Mouse (Mus musculus) megakaryocyte, embryonic 14.5 days (primary cell): ENCODE data around the gene Zfp148. TPM values are rescaled to one million over a fixed set of nuclear protein-coding genes. Genes with fewer than 3 reads are reported as not detected.
A peak's percentile ranks its signal among the peaks of the same experiment; 100 is the strongest.

Source experiments
- H3K27me3 ChIP-seq: replicated peaks from 2 replicates; pipeline ENCODE3; 2012; ENCODE audit warnings: inconsistent platforms
- H3K36me3 ChIP-seq: replicated peaks from 2 replicates; pipeline ENCODE3; 2012; ENCODE audit warnings: low read length, inconsistent platforms, mixed read lengths
- H3K4me1 ChIP-seq: 2 replicates; pipeline ENCODE4 v1.6.1; 2012; ENCODE audit warnings: inconsistent platforms
- H3K4me3 ChIP-seq: replicated peaks from 2 replicates; pipeline ENCODE3; 2012; ENCODE audit warnings: moderate library complexity, mild to moderate bottlenecking, inconsistent platforms
- H3K9me3 ChIP-seq: 2 replicates; pipeline ENCODE4 v1.6.1; 2012; ENCODE audit warnings: inconsistent platforms
- FLI1 ChIP-seq: IDR thresholded peaks from 2 replicates; pipeline ENCODE4 v1.6.1; 2012; ENCODE audit warnings: low read length, inconsistent platforms, mixed read lengths
- GATA1 ChIP-seq: IDR thresholded peaks from 3 replicates; pipeline ENCODE4 v1.6.1; 2012; ENCODE audit warnings: mixed read lengths, low read length, inconsistent platforms, borderline replicate concordance
- polyA plus RNA-seq: library from polyadenylated mRNA; stranded (reverse); fragments of >175 nt; gene quantifications from 2 replicates; pipeline ENCODE4 v1.2.3, GENCODE M21; 2012; ENCODE audit warnings: low replicate concordance; ENCODE audit not compliant: insufficient read depth

The Zfp148 gene
- polyA plus RNA-seq, 1 experiment: 0.32 TPM

GRCm38 (mm10) chr16:33454306-33454705, 73.7 kb downstream of the Zfp148 start:
- Histone ChIP-seq H3K9me3 (no peaks in the 10 kb centered on the region), H3K36me3 (peaks cover 47% of the 10 kb centered on the region), H3K27me3 (no peaks in the 10 kb centered on the region), H3K4me1 (peaks cover 30% of the 10 kb centered on the region), H3K4me3 (no peak overlapping the region)
- TF ChIP-seq GATA1 (no peak), FLI1 (no peak)

DNA sequence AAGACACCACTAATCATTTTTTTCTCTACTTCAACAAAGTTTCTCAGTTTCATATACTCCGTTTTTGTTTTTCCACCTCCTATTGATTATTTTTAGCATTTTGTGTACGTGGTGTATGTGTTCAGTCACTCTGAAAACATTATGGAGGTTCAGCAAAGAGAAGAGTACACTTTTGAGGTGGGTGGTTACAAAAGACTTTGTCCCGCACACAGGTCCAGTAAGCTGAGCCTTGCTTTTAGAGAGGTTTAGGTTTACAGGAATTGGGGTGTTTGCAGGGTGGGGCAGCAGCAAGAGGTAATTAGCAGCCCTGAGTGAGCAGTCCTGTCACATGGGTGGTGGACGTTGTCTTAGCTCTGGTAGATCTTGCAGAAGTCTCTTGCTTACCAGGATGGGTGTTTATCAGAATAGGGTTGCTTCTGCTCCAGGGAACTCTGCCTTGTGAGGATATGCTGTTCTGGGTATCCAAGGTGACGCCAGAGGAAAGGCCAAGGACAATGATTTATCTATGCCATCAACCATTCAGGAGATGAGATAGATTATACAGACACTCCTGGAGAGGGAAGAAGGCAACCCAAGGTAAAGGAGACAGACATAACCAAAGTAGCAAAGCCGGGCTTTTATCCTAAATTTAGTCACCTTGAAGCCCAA, 74.8 kb downstream of the Zfp148 start:
- H3K36me3 ChIP-seq: peaks cover 50% of the 10 kb centered on the region
- H3K4me3 ChIP-seq: no peak overlapping the region
- no peaks in the 10 kb centered on the region for H3K9me3 ChIP-seq
- H3K27me3 ChIP-seq: no peaks in the 10 kb centered on the region
- TF ChIP-seq FLI1 (no peak), GATA1 (no peak)
- H3K4me1 ChIP-seq: peaks cover 23% of the 10 kb centered on the region

GRCm38 (mm10) chr16:33459101-33459500, 78.5 kb downstream of the Zfp148 start:
- H3K27me3 ChIP-seq: no peaks in the 10 kb centered on the region
- peaks cover 73% of the 10 kb centered on the region for H3K36me3 ChIP-seq
- TF ChIP-seq FLI1 (no peak), GATA1 (no peak)
- H3K4me3 ChIP-seq: no peak overlapping the region
- H3K9me3 ChIP-seq: no peaks in the 10 kb centered on the region
- peaks cover 17% of the 10 kb centered on the region for H3K4me1 ChIP-seq

DNA sequence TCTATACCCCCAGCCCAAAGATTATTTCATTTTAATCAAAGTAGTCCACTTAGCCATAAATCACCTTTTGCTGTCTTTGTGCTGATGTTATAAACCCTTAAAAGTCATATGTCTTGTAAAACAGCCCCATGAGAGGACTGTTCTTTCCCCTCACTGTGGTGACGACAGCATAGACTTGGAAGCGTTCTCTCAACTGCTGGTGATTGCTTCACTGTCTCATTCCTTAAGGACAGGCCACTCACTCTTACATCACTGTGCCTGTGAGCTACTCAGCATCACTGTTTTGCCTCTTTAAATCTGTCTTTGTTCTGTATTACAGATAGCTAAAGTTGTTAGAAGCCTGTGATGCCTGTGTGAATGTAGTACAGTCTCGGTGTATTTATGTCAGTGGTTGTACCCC, 80.8 kb downstream of the Zfp148 start:
- TF ChIP-seq GATA1: no peak
- no peak for TF ChIP-seq FLI1
- Histone ChIP-seq H3K9me3 (no peaks in the 10 kb centered on the region), H3K36me3 (peaks cover 71% of the 10 kb centered on the region), H3K27me3 (no peaks in the 10 kb centered on the region), H3K4me1 (peaks cover 27% of the 10 kb centered on the region), H3K4me3 (no peak overlapping the region)

- Histone ChIP-seq H3K9me3 (no peaks in the 10 kb centered on the region), H3K4me1 (peaks cover 55% of the 10 kb centered on the region), H3K36me3 (peaks cover 60% of the 10 kb centered on the region), H3K4me3 (no peak overlapping the region), H3K27me3 (no peaks in the 10 kb centered on the region)
- TF ChIP-seq FLI1: no peak
These were observed 84.0 kb downstream of the Zfp148 start for GRCm38 (mm10) chr16:33464509-33465241.

DNA sequence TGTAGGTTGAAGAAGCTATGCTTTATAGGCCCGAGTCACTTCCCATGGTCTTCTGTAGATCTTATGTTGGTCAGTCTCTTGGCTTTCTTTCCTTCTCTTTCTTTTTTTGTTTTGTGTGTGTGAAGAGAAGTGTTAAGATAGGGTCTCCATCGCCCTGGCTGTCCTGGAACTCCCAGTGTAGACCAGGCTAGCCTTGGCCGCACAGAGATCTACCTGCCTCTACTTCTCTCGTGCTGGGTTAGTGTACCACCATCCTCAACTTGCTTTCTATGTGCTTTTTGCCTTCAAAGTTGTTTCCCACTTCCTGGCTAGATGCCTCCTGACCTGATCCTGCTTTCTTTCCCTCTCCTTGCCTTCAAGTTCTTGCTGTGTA, 84.6 kb downstream of the Zfp148 start:
- Histone ChIP-seq H3K36me3 (peaks cover 60% of the 10 kb centered on the region), H3K4me3 (peak overlapping the region; percentile 56)
- TF ChIP-seq GATA1: no peak
- no peak for TF ChIP-seq FLI1

DNA sequence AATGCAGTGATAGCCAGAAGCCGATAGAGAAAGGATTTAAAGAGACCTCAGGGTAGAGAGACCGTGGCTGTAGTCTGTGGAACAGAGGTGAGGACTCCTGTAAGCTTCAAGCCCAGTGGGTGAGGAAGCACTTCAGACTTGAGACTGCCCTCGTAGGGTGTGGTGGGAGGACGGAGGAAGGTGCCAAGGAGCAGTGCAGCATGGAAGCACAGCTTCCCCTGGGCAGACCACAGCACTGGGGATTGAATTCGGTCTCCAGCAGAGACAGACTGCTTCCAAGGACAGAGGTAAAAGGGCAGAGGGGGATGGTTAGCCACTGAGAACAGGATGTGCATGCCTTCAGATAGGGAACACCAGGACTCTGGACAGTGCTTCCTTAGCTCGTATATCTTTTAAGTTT, 86.8 kb downstream of the Zfp148 start:
- peaks cover 61% of the 10 kb centered on the region for H3K36me3 ChIP-seq
- no peak for TF ChIP-seq GATA1
- TF ChIP-seq FLI1: no peak

More for the DNA sequence above, 84.6 kb downstream of the Zfp148 start:
- Histone ChIP-seq H3K4me1 (peaks cover 59% of the 10 kb centered on the region), H3K9me3 (no peaks in the 10 kb centered on the region), H3K27me3 (no peaks in the 10 kb centered on the region)

GRCm38 (mm10) chr16:33469973-33470372, 89.3 kb downstream of the Zfp148 start:
- Histone ChIP-seq H3K36me3 (peaks cover 58% of the 10 kb centered on the region), H3K4me3 (no peak overlapping the region), H3K9me3 (no peaks in the 10 kb centered on the region), H3K4me1 (peaks cover 44% of the 10 kb centered on the region), H3K27me3 (no peaks in the 10 kb centered on the region)
- no peak for TF ChIP-seq GATA1
- no peak for TF ChIP-seq FLI1

More for the DNA sequence above, 86.8 kb downstream of the Zfp148 start:
- Histone ChIP-seq H3K27me3 (no peaks in the 10 kb centered on the region), H3K4me1 (peaks cover 59% of the 10 kb centered on the region), H3K9me3 (no peaks in the 10 kb centered on the region), H3K4me3 (peak overlapping the region; percentile 82)

GRCm38 (mm10) chr16:33474381-33474780, 93.7 kb downstream of the Zfp148 start:
- peaks cover 70% of the 10 kb centered on the region for H3K36me3 ChIP-seq
- H3K4me1 ChIP-seq: peaks cover 7% of the 10 kb centered on the region
- H3K27me3 ChIP-seq: no peaks in the 10 kb centered on the region
- H3K4me3 ChIP-seq: no peak overlapping the region
- TF ChIP-seq FLI1: no peak
- no peak for TF ChIP-seq GATA1
- no peaks in the 10 kb centered on the region for H3K9me3 ChIP-seq

DNA sequence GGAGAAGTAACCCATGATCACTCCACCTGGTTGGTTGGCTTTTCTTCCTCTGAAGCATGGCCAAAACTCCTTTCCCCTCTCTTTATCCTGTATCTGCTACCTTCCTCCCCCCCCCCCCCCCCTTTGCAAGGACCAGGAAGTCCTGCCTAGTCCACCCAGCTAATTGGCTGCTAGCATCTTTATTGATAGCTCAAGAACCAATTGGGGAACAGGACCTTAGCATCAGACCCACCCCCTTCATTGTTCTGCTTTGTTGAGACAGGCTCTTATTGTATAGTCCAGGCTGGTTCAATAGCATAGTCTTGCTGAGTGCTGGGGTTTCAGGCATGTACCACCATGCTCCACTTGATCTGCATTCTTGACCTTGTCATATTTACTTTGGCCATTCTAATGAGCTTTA, 99.3 kb downstream of the Zfp148 start:
- Histone ChIP-seq H3K4me1 (peaks cover 4% of the 10 kb centered on the region; the same call in 1 of the 2 replicates), H3K9me3 (no peaks in the 10 kb centered on the region), H3K4me3 (no peak overlapping the region), H3K27me3 (no peaks in the 10 kb centered on the region), H3K36me3 (peaks cover 78% of the 10 kb centered on the region)
- no peak for TF ChIP-seq FLI1

DNA sequence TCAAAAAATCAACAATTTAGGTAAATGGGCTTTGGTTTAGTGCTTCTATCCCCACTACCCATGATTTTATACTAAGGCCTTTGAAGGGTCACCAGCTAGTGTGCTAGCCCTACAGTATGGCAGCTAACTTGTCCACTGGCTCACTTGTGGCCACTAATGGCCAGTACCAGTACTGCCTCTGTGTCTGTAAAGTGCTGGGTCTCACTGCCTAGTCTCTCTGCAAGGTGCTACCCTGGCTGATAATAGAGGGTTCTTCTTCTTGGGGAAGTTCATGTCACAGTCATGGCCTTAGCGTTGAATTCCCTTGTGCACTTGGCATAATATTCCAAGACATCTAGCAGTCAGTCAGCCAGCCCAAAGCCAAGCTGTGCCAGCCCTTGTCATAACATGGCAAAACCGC, 100.5 kb downstream of the Zfp148 start:
- TF ChIP-seq GATA1 (no peak), FLI1 (no peak)
- Histone ChIP-seq H3K4me1 (peaks cover 4% of the 10 kb centered on the region; the same call in 1 of the 2 replicates), H3K4me3 (no peak overlapping the region), H3K27me3 (no peaks in the 10 kb centered on the region), H3K36me3 (peaks cover 83% of the 10 kb centered on the region), H3K9me3 (no peaks in the 10 kb centered on the region)
